Mouse (Mus musculus): ENCODE measurements around the gene Syn3.

Gene Syn3

DNA sequence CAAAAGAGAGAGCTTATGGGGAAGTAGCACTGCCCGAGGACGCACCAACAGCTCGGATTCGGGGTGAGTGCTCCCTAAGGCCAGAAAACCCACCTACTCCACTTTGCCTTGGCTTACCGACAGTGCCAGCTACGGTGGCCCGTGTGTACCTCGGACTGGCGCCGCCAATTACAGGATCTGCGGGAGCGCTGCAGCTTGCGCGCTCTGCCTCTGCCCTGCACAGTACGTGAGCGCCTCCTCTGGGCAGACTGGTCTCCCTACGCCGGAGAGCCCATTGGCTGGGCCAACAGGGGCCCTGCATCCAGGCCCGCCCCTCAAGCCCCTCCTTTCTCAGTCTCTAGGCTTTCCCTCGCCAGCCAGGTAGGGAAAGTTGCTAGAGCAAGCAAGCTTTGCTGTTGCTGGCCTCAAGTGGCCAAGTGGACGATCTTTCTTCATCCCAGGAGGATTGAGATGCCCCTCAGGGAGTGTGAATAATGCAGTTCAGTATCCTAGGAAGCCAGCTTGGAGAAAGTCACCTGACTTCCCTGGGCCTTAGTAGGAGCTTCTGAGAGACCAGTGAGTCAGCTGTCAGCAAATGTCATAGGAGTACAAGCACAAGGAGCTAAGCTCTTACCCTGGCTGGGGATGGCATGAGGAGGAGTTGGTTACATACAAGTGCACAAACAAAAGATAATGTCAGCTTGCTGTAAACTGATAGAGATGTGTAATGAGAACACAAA lies at the start of gene Syn3:
Syn3 (minus strand) TSS at position 224 of the 719 bp plus-strand sequence.
- WGBS, result 1% methylated on average over 21 of the region's 21 CpGs

DNA sequence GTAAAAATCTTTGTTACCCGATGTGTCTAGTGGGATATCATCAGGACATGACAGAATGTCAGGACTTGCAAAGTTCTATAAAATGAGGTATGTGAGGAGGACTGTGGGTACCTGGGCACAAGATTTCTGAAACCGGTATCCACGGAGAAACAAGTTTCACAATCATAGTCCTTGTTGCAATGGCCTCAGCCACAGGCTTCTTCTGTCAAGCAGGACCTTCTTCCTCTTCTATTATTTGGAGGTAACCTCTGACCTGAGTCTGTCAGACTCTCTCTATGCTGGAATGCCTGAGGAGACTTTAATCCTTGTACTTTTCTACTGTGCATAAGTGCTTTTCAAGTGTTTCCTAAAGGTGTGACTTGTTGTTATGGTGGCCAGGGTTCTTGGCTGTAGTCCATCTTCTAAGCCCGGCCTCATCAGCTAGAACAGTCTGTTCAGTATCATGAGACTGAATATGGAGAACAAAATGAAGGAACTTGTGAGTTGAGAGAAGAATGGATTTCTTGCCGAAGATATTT lies 27.7 kb upstream of the Syn3 start:
- WGBS, result 91% methylated on average over 4 of the region's 5 CpGs

DNA sequence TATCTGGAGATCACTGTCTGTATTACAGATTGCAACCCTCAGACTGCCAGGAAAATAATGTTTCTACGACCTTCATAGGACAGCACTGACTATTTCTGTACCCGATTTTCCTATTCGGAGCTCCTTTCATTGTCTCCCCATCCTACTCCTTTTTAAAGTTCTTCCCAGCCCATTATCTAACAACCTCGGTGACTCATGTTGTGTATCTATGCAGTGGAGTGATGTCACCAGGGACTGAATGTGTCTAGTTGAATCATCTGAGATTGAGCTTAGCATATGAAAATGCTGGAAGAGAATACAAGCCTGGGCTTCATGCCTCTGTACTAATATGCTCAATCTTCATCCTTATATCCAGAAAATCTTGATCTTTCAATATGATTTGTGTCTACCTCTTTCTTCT lies 15.1 kb upstream of the Syn3 start:
- WGBS, result 47% methylated on average over 4 of the region's 4 CpGs

DNA sequence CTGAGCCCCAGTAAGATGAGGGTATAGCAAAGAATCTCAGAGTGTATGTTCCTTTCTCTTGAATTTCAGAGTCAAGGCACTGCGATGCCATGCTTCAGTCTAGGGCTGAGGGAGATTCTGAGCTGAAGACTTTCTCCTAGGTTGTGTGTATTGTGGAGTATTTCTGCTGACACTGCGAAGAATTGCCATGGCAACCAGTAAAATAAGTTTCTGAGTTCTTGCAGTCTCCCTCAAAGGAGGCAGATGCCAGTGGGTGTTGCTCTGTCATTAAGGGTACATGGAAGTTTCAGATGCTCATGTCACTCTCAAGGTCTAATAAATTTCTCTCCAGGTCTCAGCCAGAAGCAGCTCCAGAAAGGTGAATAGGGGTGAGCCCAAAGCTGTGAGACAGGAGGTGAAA lies 3.4 kb upstream of the Syn3 start:
- WGBS, result 42% methylated on average over 2 of the region's 2 CpGs

DNA sequence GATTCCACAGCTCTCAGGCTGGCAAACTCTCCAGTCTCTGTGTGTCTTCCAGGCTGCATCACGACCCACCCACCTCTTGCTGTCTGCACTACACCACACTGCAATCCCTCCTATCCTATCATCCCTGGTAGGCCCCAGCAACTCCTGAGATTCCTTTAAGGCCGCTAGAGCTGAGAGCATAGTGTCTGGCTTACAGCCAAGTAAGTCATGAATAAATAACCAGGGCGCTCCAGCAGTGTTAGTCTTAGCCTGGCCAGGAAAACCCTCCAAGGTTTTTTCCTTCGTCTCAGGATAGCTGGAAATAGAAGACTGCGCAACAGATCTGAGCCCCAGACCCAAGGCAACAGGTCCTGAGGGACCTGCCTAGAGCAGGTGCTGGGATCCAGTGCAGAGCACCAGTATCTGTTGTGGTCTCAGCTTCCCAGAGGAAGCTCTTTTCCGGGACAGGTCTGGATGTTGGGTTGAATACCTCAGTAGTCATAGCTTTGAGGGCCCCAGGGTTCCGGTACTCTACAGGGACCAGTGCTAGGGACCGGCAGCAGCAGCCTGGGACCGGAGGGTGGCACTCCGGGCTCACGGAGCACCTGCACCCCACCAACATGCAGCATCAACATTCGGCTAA lies 534 bp downstream of the Syn3 start:
- WGBS, result 2% methylated on average over 12 of the region's 12 CpGs

DNA sequence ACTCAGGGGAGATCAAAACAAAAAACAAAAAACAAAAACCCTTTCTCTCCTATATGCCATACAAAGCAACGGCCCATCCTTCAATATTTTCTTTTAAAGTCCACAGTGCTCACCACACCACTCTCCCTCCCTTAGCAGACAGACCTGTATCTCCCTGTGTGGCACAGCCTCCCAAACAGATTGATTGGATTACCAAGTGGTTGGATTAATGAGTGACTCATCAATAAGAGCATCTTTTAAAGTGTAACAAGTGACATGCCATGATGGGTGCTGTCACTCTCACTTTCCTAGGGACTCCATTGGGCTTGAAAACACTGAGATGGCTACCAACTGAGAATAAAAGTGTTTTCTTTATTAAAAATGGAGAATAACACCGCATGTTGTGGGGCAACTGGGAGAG lies 2.8 kb downstream of the Syn3 start:
- 84% methylated on average over 2 of the region's 2 CpGs for WGBS

DNA sequence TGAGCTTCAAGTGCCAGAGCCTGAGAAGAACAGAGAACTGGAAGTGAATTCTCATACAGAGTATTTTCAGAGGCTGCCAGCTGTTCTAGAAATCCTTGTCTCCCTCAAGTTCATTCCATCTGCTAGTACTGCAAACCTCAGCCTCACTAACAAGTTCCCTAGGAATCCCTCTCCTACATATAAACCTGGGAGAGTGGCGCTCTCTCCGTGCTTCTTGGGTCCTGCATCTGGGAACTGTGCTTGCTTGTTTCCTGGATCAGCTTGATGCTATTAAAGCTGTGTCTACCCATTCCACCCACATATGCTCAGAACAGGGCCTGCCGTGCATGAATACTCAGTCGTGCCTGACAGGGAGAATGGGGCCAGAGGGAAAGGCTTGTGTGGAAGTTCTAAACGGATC lies 5.6 kb downstream of the Syn3 start:
- 45% methylated on average over 5 of the region's 5 CpGs for WGBS

DNA sequence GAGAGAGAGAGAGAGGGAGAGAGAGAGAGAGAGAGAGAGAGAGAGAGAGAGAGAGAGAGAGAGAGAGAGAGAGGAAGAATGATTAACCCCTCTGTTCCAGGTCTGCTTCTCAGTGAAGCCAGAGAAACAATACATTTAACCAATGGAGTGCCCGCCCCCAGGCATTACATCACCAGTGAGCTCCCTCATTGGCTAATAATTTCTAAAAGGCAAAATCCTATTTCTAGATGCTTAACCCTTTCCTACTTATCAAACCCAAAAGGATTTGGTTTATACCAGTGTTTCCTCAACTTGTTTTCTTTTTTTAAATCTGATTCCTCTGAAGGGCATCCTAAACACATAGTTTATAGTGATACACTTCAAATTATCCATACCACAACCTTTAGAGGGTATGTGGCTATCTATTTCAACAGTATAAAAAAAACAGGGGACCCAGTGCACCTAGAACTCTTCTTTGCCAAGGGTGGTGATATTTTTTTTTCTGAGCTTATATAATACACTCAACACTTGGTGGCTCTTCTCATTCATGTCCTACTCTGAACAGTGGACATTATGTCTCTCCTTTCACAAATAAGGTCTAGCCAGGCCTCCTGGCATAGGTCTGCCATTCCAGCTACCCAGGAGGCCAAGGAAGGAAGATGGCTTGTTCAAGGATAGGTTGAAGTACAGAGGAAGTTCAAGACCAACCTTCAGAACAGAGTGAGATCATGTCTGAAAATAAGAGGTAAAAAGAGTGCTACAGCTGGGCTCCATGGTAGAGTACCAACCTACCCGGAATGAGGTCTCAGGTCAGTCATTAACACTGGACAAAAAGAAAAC lies 6.4 kb downstream of the Syn3 start:
- WGBS, result 45% methylated on average over 2 of the region's 2 CpGs

DNA sequence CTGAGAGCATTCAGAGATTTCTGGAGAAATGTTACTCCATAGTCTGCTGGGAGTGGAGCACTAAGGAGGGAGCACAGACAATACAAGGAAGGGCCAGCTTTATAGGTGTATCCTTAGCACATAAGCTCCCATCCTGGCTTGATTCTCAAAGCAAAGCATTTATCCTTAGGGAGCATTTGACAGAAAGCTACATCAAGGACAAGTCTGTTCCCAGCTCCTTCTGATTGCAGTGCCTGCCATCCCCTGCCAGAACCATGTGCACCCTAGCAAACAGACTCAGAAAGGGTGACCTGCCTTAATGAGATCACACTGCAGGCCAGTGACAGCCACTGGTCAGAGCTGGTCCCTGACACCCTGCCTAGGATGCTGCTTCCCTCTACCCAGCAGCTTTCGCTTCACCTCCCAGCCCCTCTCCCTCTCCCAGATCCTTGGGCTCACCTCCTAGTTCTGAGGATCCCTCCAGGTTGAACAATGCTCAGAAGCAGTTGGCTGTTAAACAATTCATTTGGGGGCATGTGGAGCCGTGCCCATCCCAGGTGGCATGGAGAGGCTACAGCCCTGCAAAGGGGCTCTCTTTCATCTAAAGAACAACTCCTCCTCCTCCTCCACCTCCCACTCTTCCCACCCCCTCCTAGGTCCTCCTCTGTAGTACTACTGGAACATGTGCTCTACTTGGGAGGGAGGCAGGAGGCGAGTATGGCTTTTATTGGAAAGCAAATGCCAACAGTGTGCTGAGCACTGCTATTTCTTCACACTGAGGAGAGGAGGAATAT lies 7.2 kb downstream of the Syn3 start:
- WGBS, result 32% methylated on average over 3 of the region's 3 CpGs

DNA sequence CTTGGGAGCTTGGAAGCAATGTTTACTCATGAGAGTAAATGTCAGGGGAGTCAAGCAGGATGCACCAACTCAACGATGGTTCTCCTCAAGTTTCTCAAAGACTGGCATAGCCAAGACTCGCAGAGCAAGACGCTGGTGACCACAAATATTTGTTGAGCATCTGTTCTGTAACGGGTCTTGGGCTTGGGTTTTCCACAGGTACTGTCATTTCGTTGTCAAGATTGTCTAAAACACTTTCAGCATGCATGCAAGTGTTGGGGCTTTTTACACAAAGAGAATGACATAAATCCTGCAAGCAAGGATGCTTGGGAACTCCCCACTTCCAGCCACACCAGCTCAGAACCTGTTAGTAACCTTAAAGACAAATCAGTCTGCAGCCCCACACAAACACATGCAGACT lies 10.2 kb downstream of the Syn3 start:
- 88% methylated on average over 5 of the region's 5 CpGs for WGBS

DNA sequence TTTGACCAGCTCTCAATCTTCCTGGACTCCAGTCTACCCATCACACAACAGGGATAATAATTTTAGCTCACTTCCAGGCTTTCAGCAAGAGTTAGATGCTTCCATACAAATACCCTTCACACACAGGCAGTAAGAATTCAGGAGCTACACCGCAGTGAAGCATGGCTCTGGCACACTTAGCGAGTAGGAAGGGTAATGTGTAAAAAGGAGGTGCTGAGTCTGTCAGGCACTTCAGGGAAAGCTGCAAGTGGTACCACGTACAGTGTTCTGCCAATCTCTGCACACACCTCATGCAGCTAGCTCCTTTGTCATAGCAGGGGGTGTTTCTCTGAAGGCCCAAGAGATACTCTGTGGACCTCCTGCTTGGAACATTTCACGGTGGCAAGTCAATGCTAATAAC lies 12.7 kb downstream of the Syn3 start:
- 51% methylated on average over 4 of the region's 4 CpGs for WGBS

DNA sequence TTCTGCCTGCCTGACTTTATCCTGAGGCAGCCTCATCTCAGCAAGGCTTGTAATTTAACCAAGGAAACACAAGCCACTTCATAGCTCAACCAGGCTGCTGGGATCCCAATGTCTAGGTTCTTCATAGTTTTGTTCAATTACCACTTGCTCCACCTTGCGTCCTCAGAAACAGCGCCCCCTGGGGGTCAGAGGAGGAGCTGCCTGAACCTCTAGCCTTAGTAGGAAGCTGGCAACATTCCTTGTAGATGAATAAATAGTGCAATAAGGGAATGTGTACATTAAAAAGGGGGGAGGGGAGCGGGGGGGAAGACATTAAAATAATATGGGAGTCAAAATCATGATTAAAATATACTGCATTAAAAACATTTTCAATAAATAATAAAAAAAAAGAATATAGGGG lies 14.7 kb downstream of the Syn3 start:
- whole genome bisulfite sequencing, result 27% methylated on average over 3 of the region's 3 CpGs

DNA sequence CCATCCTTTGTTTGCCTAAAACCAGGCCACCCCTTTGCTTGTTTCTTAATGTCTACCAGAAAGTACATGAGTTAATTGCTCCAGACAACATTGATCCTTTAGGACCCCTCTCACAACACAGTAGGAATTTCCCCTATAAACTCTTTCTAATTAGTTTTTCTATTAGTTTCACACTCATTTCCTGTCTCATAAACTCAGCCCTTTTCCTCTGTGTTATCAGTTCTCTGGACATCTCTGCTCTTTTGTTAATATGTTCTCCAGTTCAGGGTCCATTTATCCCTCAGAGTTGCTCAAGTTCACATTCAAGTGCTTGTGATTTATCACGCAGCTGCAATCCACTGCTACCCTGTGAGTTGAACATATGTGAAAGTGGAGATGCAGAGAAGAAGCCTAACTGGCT lies 16.2 kb downstream of the Syn3 start:
- WGBS, result 67% methylated on average over 1 of the region's 1 CpGs

DNA sequence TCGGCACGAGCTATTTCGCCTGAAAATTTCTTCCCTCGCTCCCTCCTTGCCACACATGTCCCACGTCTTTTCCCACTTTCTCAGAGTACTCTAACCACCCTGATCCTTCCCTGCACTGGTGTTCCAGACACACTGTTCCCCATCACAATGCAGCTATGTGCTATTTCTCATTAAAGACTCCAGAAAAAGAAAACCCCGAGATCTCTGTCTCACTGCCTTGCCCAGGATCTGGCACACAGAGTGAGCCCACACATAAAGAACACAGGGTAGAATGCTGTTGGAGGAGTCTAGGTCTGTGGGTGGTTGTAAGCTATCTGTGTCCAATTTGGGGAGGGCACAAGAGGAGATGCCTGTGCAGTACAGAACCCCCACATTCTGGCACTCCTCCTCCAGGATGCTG lies 18.0 kb downstream of the Syn3 start:
- 43% methylated on average over 6 of the region's 6 CpGs for WGBS

DNA sequence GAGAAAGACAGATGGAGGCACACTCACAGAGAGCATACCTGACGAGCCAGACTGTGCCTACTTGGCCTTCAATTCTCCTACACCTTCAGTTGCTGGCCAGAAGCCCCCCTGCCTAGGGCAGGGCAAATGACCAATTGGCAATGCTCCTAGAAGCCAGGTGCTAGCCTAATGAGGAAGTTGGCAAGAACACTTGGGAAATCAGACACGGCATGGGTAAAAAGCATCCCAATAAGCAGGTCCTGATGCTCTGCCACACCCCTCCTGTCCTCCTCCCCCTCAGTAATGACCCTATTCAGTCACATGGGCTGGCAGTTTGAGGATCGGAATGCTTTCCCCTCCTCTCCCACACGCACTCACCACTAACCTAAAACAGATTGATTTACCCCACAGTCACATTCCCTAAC lies 19.0 kb downstream of the Syn3 start:
- WGBS, result 38% methylated on average over 4 of the region's 4 CpGs

DNA sequence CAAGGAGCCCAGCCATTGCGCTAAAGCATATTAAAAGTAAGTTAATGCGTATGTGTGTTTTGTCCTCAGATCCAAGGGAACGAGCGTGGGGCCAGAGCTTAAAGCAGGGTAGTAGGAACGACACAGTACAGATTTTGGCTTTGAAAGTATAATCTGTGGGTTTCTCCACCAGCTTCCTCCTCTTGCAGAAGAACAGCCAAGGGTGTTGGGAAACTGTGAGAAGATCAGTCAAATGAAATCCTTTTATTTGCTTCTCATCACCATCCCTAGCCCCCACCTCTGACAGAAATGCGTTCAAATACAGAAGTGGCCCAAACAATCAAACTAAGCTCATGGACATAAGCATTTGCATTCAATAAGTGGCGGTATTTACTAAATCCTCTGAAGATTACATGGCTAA lies 22.0 kb downstream of the Syn3 start:
- 76% methylated on average over 7 of the region's 7 CpGs for WGBS

DNA sequence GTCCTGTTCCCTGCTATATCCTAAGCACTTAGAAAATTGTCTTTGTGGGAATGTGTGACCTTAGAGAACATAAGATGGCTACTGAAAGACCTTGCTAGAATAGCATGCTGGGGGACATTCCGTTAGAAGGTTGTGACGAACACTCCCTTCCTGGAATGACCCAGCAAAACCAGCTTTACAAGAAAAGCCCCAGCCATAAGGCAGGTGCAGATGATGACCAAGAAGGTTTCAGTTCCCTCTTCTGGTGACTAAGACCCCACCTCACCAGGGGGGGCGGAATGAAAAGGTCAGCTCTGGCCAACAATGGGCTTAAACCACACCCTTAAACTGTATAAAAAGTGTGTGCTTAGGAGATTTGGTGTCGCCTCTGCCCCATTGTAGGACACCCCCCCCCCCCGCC lies 23.4 kb downstream of the Syn3 start:
- 89% methylated on average over 5 of the region's 5 CpGs for WGBS

DNA sequence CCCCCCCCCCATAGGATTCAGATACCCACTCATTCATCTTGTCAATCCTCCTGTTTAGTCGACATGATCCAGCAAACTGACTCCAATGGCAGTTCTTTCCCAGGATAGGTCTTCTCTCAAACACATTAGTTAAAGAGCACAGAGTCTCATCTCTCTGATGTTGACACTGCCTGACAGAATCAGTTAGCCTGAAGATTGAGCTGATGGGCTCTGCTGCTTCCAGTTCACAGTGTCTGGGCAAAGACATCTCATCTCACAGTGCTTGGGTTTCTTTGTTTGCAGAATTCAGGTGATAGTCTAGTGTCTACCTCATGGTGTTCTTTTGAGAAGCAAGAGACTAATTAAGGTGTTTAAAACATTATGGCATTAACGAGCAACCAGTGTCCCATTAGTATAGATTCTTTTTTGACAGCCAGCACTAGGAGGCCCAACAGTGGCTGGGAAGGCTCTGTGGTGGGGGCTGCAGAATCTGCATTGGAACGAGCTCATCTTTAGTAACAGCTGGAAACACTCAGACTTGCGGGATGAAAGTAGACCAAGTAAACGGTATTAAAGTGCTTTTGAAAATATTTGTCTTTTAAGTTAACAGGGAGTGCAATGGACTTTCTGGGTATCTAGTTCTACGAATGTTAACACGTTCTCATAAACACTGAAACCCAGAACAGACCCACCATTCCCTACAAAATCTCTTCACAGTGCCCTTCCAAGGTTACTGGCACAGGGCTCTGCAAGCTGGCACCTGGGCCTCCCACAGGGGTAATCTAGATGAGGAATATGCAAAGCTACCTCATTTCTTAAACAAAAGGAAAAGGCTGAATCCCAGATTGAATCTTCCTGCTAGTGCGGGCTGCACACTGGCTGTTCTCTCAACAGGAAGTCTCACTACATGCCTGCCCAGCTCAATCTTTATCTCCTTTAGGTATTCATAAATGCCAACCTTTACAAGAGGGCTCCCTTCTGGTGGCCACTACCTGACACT lies 24.2 kb downstream of the Syn3 start:
- WGBS, result 76% methylated on average over 8 of the region's 8 CpGs

DNA sequence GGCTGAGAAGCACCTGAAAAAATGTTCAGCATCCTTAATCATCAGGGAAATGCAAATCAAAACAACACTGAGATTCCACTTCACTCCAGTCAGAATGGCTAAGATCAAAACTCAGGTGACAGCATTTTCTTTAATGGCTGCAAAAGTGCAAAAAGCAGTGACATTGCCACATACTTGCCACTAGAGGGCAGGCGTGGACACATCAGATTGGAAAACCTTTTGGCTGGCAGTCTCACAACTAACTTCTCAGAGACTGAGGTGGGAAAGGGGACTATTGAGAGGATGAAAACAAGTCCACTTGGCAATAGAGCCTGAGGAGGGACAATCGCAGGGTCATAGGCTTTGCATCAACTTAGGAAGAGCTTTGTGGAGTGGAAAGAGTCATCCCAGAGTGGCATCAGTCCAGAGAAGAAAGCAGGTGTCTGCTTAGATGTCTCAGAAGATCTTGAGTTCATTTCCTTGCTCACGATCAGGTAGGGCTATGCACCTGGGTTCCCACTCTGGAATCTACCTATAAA lies 25.0 kb downstream of the Syn3 start:
- 36% methylated on average over 3 of the region's 3 CpGs for WGBS
